Mouse (Mus musculus) inflammation-experienced regulatory T-cells, adult 16 weeks (primary cell): Measurements from ENCODE around the gene Fntb. TPM values are rescaled to one million over a fixed set of nuclear protein-coding genes. Genes with fewer than 3 reads are reported as not detected.

Experiments used
- polyA plus RNA-seq: library from polyadenylated mRNA; unstranded; fragments of 100-300 nt; shearing (Covaris generic); gene quantifications from one replicate; pipeline ENCODE4 v1.2.1, GENCODE M21; 2017

The Fntb gene
- 16.1 TPM for polyA plus RNA-seq

GRCm38 (mm10) chr12:76765354-76765851 lies at the start of gene Fntb, which contains the start of gene Churc1:
Gene Fntb, plus strand, starts transcription at chr12:76765589.
Gene Churc1, plus strand, starts transcription at chr12:76765538.

GRCm38 (mm10) chr12:76795350-76795749 lies 30.0 kb downstream of the Fntb start, which contains the start of gene Gpx2:
Gene Gpx2, minus strand, starts transcription at chr12:76795554.

GRCm38 (mm10) chr12:76822651-76823041 lies 57.3 kb downstream of the Fntb start, which contains the start of gene Rab15:
Gene Rab15, minus strand, starts transcription at chr12:76822908.

GRCm38 (mm10) chr12:76961932-76962891 lies 196.8 kb downstream of the Fntb start, which contains the start of gene Max:
Gene Max, minus strand, starts transcription at chr12:76962201.

Other genes starting within 250 kb of the Fntb start
- 1.5 TPM for gene Plekhg3, start 234.7 kb upstream of the Fntb start, polyA plus RNA-seq
- 1.0 TPM for gene Sptb, start 55.0 kb upstream of the Fntb start, polyA plus RNA-seq
- 159 TPM for gene Churc1, start 51 bp upstream of the Fntb start, polyA plus RNA-seq
- gene Gpx2, start 30.0 kb downstream of the Fntb start, polyA plus RNA-seq: 0.30 TPM
- not detected for gene Rab15, start 57.3 kb downstream of the Fntb start, polyA plus RNA-seq
- 140 TPM for gene Max, start 196.6 kb downstream of the Fntb start, polyA plus RNA-seq